Mouse (Mus musculus) kidney, adult 8-10 months (tissue): Measurements from ENCODE around the gene Cenpm.

Source experiments
- DNase-seq, 2 experiments: peaks; one replicate each; pipeline ENCODE4 v3.0.0; 2022

Cenpm gene

DNA sequence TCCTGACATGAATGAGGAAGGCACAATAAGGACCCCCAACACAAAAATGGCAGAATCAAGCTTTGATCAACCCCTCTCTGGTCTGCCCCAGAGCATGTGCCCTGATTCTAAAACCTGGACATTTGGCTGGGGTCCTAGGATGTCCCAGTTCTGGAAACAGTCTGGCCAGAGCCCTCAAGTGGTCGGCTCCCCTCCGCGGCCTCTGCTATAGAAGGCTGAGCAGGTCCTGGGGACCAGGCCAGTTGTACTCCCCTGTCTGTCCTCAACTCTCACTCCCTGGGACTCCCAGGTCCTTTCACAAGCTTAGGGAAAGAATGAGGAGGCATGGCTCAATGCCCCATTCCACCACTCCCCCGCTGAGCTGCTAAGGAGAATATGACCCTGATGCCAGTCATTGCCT lies 31.3 kb downstream of the Cenpm start:
- no peak for DNase-seq

GRCm38 (mm10) chr15:82212752-82213063 lies 31.8 kb downstream of the Cenpm start, which contains the start of gene Shisa8:
Shisa8 (minus strand) TSS chr15:82212815.
- DNase-seq = no peak

GRCm38 (mm10) chr15:82211911-82212751 lies 32.4 kb downstream of the Cenpm start:
- no peak for DNase-seq

- no peak for DNase-seq
Observed at GRCm38 (mm10) chr15:82211281-82211680, 33.3 kb downstream of the Cenpm start.

DNA sequence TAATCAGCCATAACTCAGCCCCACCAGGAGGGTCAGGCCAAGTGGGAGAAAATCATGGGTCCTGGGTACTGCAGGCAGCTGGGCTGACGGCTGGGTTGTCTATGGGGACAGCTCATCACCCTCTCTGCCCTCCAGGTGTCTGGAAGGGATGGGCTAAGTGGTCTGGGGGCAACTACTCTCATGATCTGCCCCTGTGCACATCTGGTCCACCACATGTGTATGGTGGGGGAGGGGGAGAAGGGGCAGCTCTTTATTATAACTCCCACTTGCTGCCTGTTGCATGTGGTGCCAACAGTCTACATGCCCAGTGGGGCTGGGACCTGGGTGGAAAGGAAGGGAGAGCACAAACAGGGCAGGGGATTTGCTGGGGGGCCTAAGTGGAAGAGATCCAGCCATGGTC lies 33.7 kb downstream of the Cenpm start:
- DNase-seq = no peak

DNA sequence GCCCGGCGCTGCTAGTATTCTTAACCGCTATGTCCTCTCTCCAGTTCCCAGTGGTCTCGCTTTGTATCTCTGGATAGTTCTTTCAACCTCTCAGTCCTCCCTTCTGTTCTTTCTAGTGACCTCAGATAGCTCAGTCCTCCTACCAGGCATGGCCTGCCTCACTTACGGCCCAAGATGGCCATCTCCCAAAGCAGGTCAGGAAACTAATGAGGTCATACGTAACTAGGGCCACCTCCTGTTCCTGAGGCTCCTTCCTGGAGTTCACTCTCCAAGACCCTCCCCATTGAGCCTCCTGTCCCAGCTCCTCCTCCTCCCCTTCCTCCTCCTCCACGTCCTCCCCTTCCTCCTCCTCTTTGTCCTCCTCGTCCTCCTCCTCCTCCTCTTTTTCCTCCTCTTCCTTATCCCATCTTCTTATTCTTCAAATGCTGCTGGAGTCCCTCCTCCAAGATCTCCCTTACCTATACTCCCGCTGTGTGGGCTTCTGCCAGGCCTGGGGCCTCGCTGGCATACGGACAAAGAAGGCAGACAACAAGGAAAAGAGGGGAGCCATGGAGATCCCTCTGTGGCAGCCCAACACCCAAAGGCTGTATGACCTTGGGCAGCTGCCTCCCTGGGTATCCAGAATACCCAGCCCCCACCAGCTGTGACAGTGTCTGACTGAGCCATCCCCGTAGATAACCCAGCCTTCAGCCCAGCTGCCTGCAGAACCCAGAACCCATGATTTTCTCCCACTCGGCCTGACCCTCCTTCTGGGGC lies 35.1 kb downstream of the Cenpm start:
- no peak for DNase-seq

GRCm38 (mm10) chr15:82208307-82208706 lies 36.2 kb downstream of the Cenpm start:
- no peak for DNase-seq

GRCm38 (mm10) chr15:82207504-82208219 lies 36.9 kb downstream of the Cenpm start:
- no peak for DNase-seq

DNA sequence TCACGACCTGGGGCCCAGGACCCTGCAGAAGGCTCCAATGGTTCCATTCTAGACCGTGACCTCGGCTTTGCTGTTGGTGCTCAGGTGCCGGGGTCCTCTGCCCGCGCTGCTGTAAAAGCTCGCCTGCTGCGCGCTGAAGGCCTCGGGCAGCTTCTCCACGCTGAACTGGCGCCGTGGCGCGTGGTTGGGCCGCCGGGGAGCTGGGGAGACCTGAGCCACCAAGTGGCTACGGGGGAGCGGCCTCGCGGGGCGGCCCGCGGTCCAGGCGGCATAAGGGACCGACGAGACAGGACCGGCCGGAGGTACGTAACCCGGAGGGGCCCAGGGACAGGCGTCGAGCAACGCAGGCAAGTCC lies 37.5 kb downstream of the Cenpm start:
- no peak for DNase-seq

DNA sequence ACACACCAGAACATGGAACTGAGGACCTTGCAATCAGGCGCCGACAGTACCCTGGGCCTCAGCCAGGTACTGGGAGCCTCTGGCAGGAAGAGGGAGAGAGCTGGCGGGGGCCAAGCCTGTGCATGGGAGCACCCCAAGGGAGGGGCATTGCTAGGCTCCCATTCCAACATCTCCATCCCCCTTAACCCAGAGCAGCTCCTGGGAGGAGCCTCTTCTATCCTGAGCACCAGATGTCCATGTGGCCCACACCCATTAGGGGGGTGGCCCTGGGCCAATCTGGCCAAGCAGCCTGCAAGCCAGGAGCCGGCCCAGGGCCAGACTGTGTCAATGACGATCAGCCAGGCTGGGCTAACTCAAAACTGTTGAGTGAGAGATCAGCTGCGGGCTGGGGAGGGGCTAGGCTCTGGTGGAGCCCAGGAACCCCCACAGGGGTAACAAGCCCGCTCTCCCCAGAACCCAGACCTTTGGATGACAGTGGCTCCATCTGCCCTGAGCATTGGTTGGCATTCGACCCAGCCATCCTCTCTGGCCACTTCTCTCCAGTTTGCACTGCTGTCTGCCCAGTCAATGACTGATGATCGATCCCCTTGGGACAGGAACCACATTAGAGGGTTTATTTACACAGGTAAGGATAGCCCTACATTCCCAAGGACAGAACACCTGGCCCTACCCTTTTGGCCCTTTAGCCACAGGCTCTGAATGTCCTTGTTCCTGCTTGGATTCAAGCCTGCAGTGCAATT lies 38.0 kb downstream of the Cenpm start:
- DNase-seq = no peak

GRCm38 (mm10) chr15:82204680-82205371 lies 39.7 kb downstream of the Cenpm start:
- no peak for DNase-seq

GRCm38 (mm10) chr15:82203611-82204351 lies 40.8 kb downstream of the Cenpm start:
- no peak for DNase-seq

- DNase-seq = no peak
Observed at GRCm38 (mm10) chr15:82203090-82203489, 41.5 kb downstream of the Cenpm start.

GRCm38 (mm10) chr15:82202086-82202485 lies 42.5 kb downstream of the Cenpm start:
- DNase-seq = no peak

DNA sequence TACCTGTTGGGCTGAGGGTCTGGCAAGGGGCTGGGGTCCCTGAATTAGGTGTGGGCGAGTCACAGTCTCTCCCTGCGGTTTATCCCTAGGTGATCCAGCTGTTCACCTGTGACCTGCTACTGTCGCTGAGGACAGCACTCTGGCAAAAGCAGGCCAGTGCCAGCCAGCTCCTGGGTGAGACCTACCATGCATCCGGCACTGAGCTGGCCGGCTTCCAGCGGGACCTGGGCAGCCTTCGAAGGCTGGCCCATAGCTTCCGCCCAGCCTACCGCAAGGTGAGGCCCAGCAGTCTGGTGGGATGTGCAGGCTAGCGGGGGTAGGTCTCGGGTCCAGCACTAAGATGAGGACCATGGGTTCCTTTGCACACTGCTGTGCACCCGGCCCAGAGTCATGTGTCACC lies 45.0 kb downstream of the Cenpm start:
- DNase-seq = no peak

GRCm38 (mm10) chr15:82198342-82198741 lies 46.2 kb downstream of the Cenpm start:
- no peak for DNase-seq

GRCm38 (mm10) chr15:82197937-82198336 lies 46.6 kb downstream of the Cenpm start:
- DNase-seq = no peak

- DNase-seq = no peak
Observed at GRCm38 (mm10) chr15:82197246-82197750, 47.2 kb downstream of the Cenpm start.

- DNase-seq = no peak
Observed at GRCm38 (mm10) chr15:82196300-82196699, 48.2 kb downstream of the Cenpm start.

DNA sequence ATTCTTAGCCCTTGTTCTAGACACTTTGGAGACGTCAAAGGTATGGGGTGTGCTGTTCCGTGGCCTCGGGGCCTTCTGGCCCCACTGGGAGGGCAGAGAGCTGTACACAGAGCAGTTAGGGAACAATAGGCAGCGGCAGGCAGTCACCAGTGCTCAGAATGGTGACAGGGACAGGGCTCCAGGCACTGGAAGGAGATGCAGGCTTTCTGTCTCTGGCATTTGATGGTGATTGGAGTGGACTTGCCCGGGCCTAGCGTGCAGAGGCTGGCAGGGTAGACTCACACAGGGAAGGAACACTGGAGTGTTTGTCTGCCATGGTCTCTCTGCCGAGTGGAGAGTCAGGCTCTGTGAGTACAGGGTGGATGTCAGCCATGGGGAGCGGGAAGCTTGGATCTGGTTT lies 51.9 kb downstream of the Cenpm start:
- DNase-seq = no peak

- peak in 1 of 2 experiments; percentile 71 for DNase-seq
Observed at GRCm38 (mm10) chr15:82188481-82189240, 55.9 kb downstream of the Cenpm start.
